Mouse (Mus musculus) hindbrain, embryonic 16.5 days (tissue): ENCODE results near the gene Itih3. TPM values are rescaled to one million over a fixed set of nuclear protein-coding genes. Genes with fewer than 3 reads are reported as not detected.

ENCODE experiments used
- ATAC-seq: fragments of 200-750 bp; cut with Nextera tagmentation; 2 replicates; pipeline ENCODE4 v1.8.0; 2017; ENCODE audit warnings: moderate TSS enrichment, moderate library complexity
- H3K27ac ChIP-seq: fragments of 300-500 bp; sonication (generic); 2 replicates; pipeline ENCODE4 v1.5.1; 2014; ENCODE audit warnings: low read depth, mild to moderate bottlenecking, control low read depth, low read length, moderate library complexity
- H3K27me3 ChIP-seq: fragments of 300-500 bp; sonication (generic); replicated peaks from 2 replicates; pipeline ENCODE4 v1.6.1; 2014; ENCODE audit warnings: low read length; ENCODE audit not compliant: control insufficient read depth, insufficient read depth
- H3K36me3 ChIP-seq: fragments of 300-500 bp; sonication (generic); 2 replicates; pipeline ENCODE4 v1.6.1; 2014; ENCODE audit warnings: mild to moderate bottlenecking, low read length, moderate library complexity, mixed read lengths; ENCODE audit not compliant: control insufficient read depth, insufficient read depth
- H3K4me1 ChIP-seq: fragments of 300-500 bp; sonication (generic); 2 replicates; pipeline ENCODE4 v1.6.1; 2014; ENCODE audit warnings: low read depth, low read length; ENCODE audit not compliant: control insufficient read depth, insufficient read depth
- H3K4me2 ChIP-seq: fragments of 300-500 bp; sonication (generic); 2 replicates; pipeline ENCODE4 v1.6.1; 2014; ENCODE audit warnings: mild to moderate bottlenecking, low read length, control low read depth, moderate library complexity
- H3K4me3 ChIP-seq: fragments of 300-500 bp; sonication (generic); 2 replicates; pipeline ENCODE4 v1.5.1; 2014; ENCODE audit warnings: mild to moderate bottlenecking, low read length, control low read depth, moderate library complexity
- H3K9ac ChIP-seq: fragments of 300-500 bp; sonication (generic); 2 replicates; pipeline ENCODE4 v1.6.1; 2014; ENCODE audit warnings: low read depth, mild to moderate bottlenecking, control low read depth, low read length, moderate library complexity
- H3K9me3 ChIP-seq: fragments of 300-500 bp; sonication (generic); 2 replicates; pipeline ENCODE4 v1.6.1; 2014; ENCODE audit warnings: mild to moderate bottlenecking, low read length, moderate library complexity; ENCODE audit not compliant: control insufficient read depth
- WGBS: fragments of 180-500 bp; shearing (Covaris S2); extraction: QIAGEN DNeasy Blood & Tissue Kit; methylation state at CpG from one replicate; pipeline ENCODE4 v1.1.7; 2014; 5-methylcytosine and 5-hydroxymethylcytosine counted together
- polyA plus RNA-seq: library from polyadenylated mRNA; unstranded; fragments of >200 nt; fragmentation: Nextera tagmentation; extraction: Ambion mirVana; gene quantifications from 2 replicates; pipeline ENCODE4 v1.2.1, GENCODE M21; 2015

Gene Itih3
- polyA plus RNA-seq, 1 experiment from 2014 or later = 4.7 TPM

- Histone ChIP-seq H3K9me3 (no peaks in the 10 kb centered on the region), H3K27me3 (no peaks in the 10 kb centered on the region), H3K9ac (no peak overlapping the region), H3K36me3 (no peaks in the 10 kb centered on the region), H3K4me3 (no peak overlapping the region), H3K27ac (no peak overlapping the region), H3K4me2 (no peak overlapping the region), H3K4me1 (no peaks in the 10 kb centered on the region)
- 73% methylated on average over 3 of the region's 3 CpGs for WGBS
- no peak for ATAC-seq
Measured at GRCm38 (mm10) chr14:30907814-30908265, 15.7 kb downstream of the Itih3 start.

GRCm38 (mm10) chr14:30906001-30906400 is 17.6 kb downstream of the Itih3 start:
- 88% methylated on average over 6 of the region's 6 CpGs for WGBS
- no peak for ATAC-seq
- Histone ChIP-seq H3K4me3 (no peak overlapping the region), H3K27ac (no peak overlapping the region), H3K36me3 (no peaks in the 10 kb centered on the region), H3K9ac (no peak overlapping the region), H3K4me2 (no peak overlapping the region), H3K27me3 (no peaks in the 10 kb centered on the region), H3K9me3 (no peaks in the 10 kb centered on the region), H3K4me1 (no peaks in the 10 kb centered on the region)

GRCm38 (mm10) chr14:30904307-30904706 is 19.3 kb downstream of the Itih3 start:
- H3K4me2 ChIP-seq = no peak overlapping the region
- H3K27ac ChIP-seq = no peak overlapping the region
- 72% methylated on average over 8 of the region's 8 CpGs for WGBS
- no peak overlapping the region for H3K4me3 ChIP-seq
- ATAC-seq = no peak
- H3K27me3 ChIP-seq = no peaks in the 10 kb centered on the region
- H3K9ac ChIP-seq = no peak overlapping the region
- no peaks in the 10 kb centered on the region for H3K36me3 ChIP-seq
- no peaks in the 10 kb centered on the region for H3K9me3 ChIP-seq
- no peaks in the 10 kb centered on the region for H3K4me1 ChIP-seq

- no peaks in the 10 kb centered on the region for H3K36me3 ChIP-seq
- whole genome bisulfite sequencing = 75% methylated on average over 3 of the region's 3 CpGs
- ATAC-seq = no peak
- no peaks in the 10 kb centered on the region for H3K9me3 ChIP-seq
- no peak overlapping the region for H3K27ac ChIP-seq
- H3K4me3 ChIP-seq = no peak overlapping the region
- no peak overlapping the region for H3K9ac ChIP-seq
- no peaks in the 10 kb centered on the region for H3K4me1 ChIP-seq
- H3K4me2 ChIP-seq = no peak overlapping the region
- H3K27me3 ChIP-seq = no peaks in the 10 kb centered on the region
Measured at GRCm38 (mm10) chr14:30903036-30903435, 20.5 kb downstream of the Itih3 start.

DNA sequence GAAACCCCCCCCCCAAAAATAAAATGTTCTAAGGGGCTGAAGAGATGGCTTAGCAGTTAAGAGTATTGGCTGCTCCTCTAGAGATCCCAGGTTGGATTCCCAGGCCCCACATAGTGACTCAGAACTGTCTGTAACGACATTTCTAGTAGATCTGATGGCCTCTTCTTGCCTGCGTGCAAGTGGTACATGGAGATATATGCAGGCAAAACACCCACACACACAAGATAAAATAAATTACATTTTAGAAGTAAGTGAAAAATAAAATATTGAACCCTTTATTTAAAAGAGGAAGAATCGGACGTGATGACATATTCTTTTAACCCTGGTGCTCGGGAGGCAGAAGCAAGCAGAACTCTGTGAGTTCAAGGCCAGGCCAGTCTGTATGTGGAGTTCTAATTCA is 20.9 kb downstream of the Itih3 start:
- H3K27me3 ChIP-seq = no peaks in the 10 kb centered on the region
- H3K4me3 ChIP-seq = no peak overlapping the region
- no peak overlapping the region for H3K27ac ChIP-seq
- H3K36me3 ChIP-seq = no peaks in the 10 kb centered on the region
- H3K9ac ChIP-seq = no peak overlapping the region
- WGBS = 91% methylated on average over 5 of the region's 5 CpGs
- H3K4me1 ChIP-seq = no peaks in the 10 kb centered on the region
- no peaks in the 10 kb centered on the region for H3K9me3 ChIP-seq
- H3K4me2 ChIP-seq = no peak overlapping the region
- no peak for ATAC-seq

GRCm38 (mm10) chr14:30899972-30900371 is 23.6 kb downstream of the Itih3 start:
- H3K4me2 ChIP-seq = no peak overlapping the region
- H3K9ac ChIP-seq = no peak overlapping the region
- H3K27me3 ChIP-seq = no peaks in the 10 kb centered on the region
- no peaks in the 10 kb centered on the region for H3K4me1 ChIP-seq
- 11% methylated on average over 3 of the region's 3 CpGs for WGBS
- no peaks in the 10 kb centered on the region for H3K9me3 ChIP-seq
- no peaks in the 10 kb centered on the region for H3K36me3 ChIP-seq
- ATAC-seq = no peak
- no peak overlapping the region for H3K4me3 ChIP-seq
- no peak overlapping the region for H3K27ac ChIP-seq

DNA sequence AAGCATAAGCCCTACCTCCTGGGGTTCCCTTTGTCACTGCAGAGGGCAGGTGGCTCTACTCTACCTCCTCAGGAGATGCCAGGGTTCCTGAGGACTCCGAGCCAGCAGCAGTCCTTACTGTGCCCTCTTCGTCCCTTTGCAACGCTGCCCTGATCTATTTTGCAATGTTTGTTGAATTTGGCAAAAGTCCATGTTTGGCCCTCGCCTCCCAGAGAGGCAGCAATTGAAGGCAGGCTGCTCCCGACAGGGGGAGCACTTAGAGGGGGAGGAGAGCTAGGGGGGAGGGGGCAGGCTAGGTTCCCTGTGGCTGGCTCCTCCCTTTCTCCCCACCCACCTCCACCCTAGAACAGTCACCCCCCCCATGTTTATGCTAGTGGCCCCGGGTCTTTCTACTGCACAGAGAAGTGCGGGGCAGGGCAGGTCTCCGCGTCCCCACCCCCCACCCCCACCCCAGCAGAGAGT is 35.3 kb downstream of the Itih3 start:
- WGBS = 20% methylated on average over 9 of the region's 9 CpGs
- Histone ChIP-seq H3K27me3 (no peaks in the 10 kb centered on the region), H3K9me3 (no peaks in the 10 kb centered on the region), H3K4me2 (no peak overlapping the region), H3K36me3 (no peaks in the 10 kb centered on the region), H3K4me1 (no peaks in the 10 kb centered on the region), H3K9ac (no peak overlapping the region), H3K4me3 (no peak overlapping the region), H3K27ac (no peak overlapping the region)
- ATAC-seq = no peak

DNA sequence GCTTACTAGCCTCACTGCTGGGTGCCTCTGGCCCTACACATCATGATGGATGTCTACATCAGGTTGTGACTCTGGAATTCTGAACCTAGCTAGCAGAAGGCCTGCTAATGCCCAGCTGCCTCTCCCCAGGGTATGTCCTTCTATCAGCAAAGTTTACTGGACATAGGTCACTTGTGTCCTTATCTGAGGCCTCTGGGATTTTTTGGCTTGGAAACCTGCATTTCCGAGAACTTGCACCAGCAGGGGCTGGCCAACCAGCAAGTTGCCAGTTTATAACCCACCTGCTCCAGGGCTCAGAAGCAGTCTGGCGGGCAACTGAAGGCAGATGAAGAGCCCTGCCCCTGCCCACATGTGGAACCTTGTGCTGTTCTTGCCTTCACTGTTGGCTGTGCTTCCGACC is 37.4 kb downstream of the Itih3 start, which contains the start of gene Itih4:
Gene Itih4, plus strand, starts transcription at position 273 of the 400 bp plus-strand sequence.
- no peak within 1 kb of the TSS for H3K4me3 ChIP-seq
- 90% methylated on average over 3 of the region's 3 CpGs for WGBS

GRCm38 (mm10) chr14:30885298-30885697 is 38.3 kb downstream of the Itih3 start:
- 20% methylated on average over 3 of the region's 3 CpGs for WGBS
- Histone ChIP-seq H3K4me3 (no peak overlapping the region), H3K27me3 (no peaks in the 10 kb centered on the region), H3K27ac (no peak overlapping the region), H3K36me3 (no peaks in the 10 kb centered on the region; the same call in 1 of the 2 replicates), H3K9me3 (no peaks in the 10 kb centered on the region), H3K9ac (no peak overlapping the region), H3K4me1 (no peaks in the 10 kb centered on the region), H3K4me2 (no peak overlapping the region)
- ATAC-seq = no peak

More for the DNA sequence above, 37.4 kb downstream of the Itih3 start, which contains the start of gene Itih4:
- no peaks in the 10 kb centered on the region for H3K4me1 ChIP-seq
- no peak within 1 kb of the TSS for H3K27ac ChIP-seq
- H3K27me3 ChIP-seq = no peaks in the 10 kb centered on the region
- H3K4me2 ChIP-seq = no peak within 1 kb of the TSS
- no peak within 1 kb of the TSS for H3K9ac ChIP-seq
- no peaks in the 10 kb centered on the region for H3K36me3 ChIP-seq
- H3K9me3 ChIP-seq = no peaks in the 10 kb centered on the region
- no peak for ATAC-seq

DNA sequence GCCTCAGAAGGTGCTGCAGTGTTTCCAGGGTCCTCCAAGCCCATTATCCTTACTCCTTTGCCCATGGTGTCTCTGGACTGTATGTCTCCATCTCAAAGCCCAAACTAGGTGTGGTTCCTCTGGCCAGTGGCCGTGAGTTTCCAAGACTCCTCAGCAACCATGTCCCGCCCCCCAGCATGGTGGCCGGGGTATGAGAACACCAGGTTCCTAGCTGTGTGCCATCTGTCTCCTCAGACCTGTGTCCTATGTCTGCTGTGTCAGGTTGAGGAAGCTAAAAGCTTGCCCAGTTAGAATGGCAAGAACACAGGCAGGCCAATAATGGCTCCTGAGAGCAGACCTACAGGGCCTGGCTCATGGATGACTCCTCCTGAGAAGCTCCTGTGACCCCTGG is 41.8 kb downstream of the Itih3 start:
- ATAC-seq = no peak
- H3K4me3 ChIP-seq = no peak overlapping the region
- no peaks in the 10 kb centered on the region for H3K9me3 ChIP-seq
- H3K4me1 ChIP-seq = no peaks in the 10 kb centered on the region
- H3K27me3 ChIP-seq = no peaks in the 10 kb centered on the region
- no peaks in the 10 kb centered on the region; the same call in 1 of the 2 replicates for H3K36me3 ChIP-seq
- H3K27ac ChIP-seq = no peak overlapping the region
- H3K9ac ChIP-seq = no peak overlapping the region
- H3K4me2 ChIP-seq = no peak overlapping the region
- 91% methylated on average over 3 of the region's 3 CpGs for WGBS
